Comparison of ENCODE assay signal across 11 mouse cellular contexts in genomic region chr13:24599631-24600041, GRCm38 (mm10). TPM values are rescaled to one million over a fixed set of nuclear protein-coding genes. Genes with fewer than 3 reads are reported as not detected.
A peak's percentile ranks its signal among the peaks of the same experiment; 100 is the strongest.
DNase-seq lines count a peak whose midpoint lies in the region; ATAC-seq and TF ChIP-seq lines count a peak whose summit lies in the region.
"Had no signal": no experiment of that assay in that cellular context is flagged by ENCODE, and none has a peak within 500 bp of the region (broad histone marks: within the 10 kb centered on the region; RNA-seq: fewer than 3 reads in every experiment).

No protein-coding gene starts in this region.

- H3K4me1 ChIP-seq in bone marrow macrophage, adult 2 months (ENCODE audit: control insufficient read depth, insufficient read depth, low read length), result peaks cover 11% of the 10 kb centered on the region
- H3K4me1 ChIP-seq in megakaryocyte, embryonic 14.5 days, result peaks cover 90% of the 10 kb centered on the region
- peaks cover 7% of the 10 kb centered on the region for H3K4me1 ChIP-seq in hindbrain, embryonic 16.5 days (ENCODE audit: control insufficient read depth, insufficient read depth, low read depth, low read length)

- no peaks in the 10 kb centered on the region for H3K27me3 ChIP-seq in megakaryocyte, embryonic 14.5 days (replicated peaks)
- H3K27me3 ChIP-seq in hindbrain, embryonic 16.5 days (replicated peaks; ENCODE audit: control insufficient read depth, insufficient read depth, low read length), result no peaks in the 10 kb centered on the region

- H3K4me2 ChIP-seq in hindbrain, embryonic 16.5 days (ENCODE audit: low read length), result no peak overlapping the region

- WGBS in hindbrain, embryonic 16.5 days, result 85% methylated on average over 11 of the region's 11 CpGs

- H3K9ac ChIP-seq in hindbrain, embryonic 16.5 days (ENCODE audit: low read depth, low read length), result no peak overlapping the region

- no peak overlapping the region for H3K27ac ChIP-seq in bone marrow macrophage, adult 2 months (ENCODE audit: insufficient read depth, low read depth, low read length)
- H3K27ac ChIP-seq in hindbrain, embryonic 16.5 days (ENCODE audit: low read depth, low read length), result no peak overlapping the region

- H3K36me3 ChIP-seq in megakaryocyte, embryonic 14.5 days (replicated peaks; ENCODE audit: low read length), result peaks cover 75% of the 10 kb centered on the region
- H3K36me3 ChIP-seq in hindbrain, embryonic 16.5 days (ENCODE audit: control insufficient read depth, insufficient read depth, low read length), result no peaks in the 10 kb centered on the region

- peak; percentile 59 to 78 for DNase-seq in spleen, postnatal 4 days (ENCODE audit: low spot score in 2 of 2)
- DNase-seq in cerebellum, adult 9-10 months, result no peak
- no peak for DNase-seq in kidney, postnatal 4 days
- DNase-seq in right cerebral cortex, postnatal 36 days (ENCODE audit: low spot score in 2 of 2), result no peak
- DNase-seq: adrenal gland, postnatal 36 days; cerebellum, postnatal 25 days; layer of hippocampus, postnatal 36 days had no signal

- peaks cover 6% of the 10 kb centered on the region for H3K9me3 ChIP-seq in megakaryocyte, embryonic 14.5 days
- H3K9me3 ChIP-seq in hindbrain, embryonic 16.5 days (ENCODE audit: control insufficient read depth, low read length), result no peaks in the 10 kb centered on the region

- peak overlapping the region; percentile 34; the same call in 1 of the 2 replicates for H3K4me3 ChIP-seq in bone marrow macrophage, adult 2 months (ENCODE audit: insufficient read depth, low read length)
- peak overlapping the region; percentile 66 for H3K4me3 ChIP-seq in megakaryocyte, embryonic 14.5 days (replicated peaks)
- no peak overlapping the region for H3K4me3 ChIP-seq in hindbrain, embryonic 16.5 days (ENCODE audit: low read length)

- no peak for TF ChIP-seq CTCF in bone marrow macrophage, adult 2 months (IDR thresholded peaks at IDR 0.05; ENCODE audit: low read depth, low read length)

- TF ChIP-seq POLR2A in bone marrow macrophage, adult 2 months (IDR thresholded peaks at IDR 0.05; ENCODE audit: borderline replicate concordance, low read depth, low read length), result no peak

- peak; percentile 82 for ATAC-seq in CD4-positive, CD25-positive, alpha-beta regulatory T cell, adult 4 months
- no peak for ATAC-seq in hindbrain, embryonic 16.5 days

RNA-seq across cellular contexts. Expression of gene Ripor2, which starts 17.6 kb away (rescaled TPM):
- 100 to 1,000 TPM; 228 to 281 TPM for polyA plus RNA-seq in CD4-positive, CD25-positive, alpha-beta regulatory T cell, adult 4 months (2017; shearing (Covaris generic))
- 0.46 and 1.2 TPM in 2 replicates for polyA plus RNA-seq in bone marrow macrophage, adult 2 months (2012; ENCODE audit: insufficient read depth, insufficient read length, missing spikeins)
- 8.1 and 12.6 TPM in 2 replicates for polyA plus RNA-seq in megakaryocyte, embryonic 14.5 days (2012; ENCODE audit: insufficient read depth, low replicate concordance)
- polyA plus RNA-seq in hindbrain, embryonic 16.5 days (2015; fragmentation: Nextera tagmentation; extraction: Ambion mirVana), result 19.1 and 22.8 TPM in 2 replicates

Comparison
In these comparisons a context has a peak if more than half of its experiments do, and no peak if none do; other contexts are left out.
1. DNase-seq: peak in spleen, postnatal 4 days (2 of 2); none in cerebellum, adult 9-10 months (single experiment), kidney, postnatal 4 days (0 of 2) and right cerebral cortex, postnatal 36 days (0 of 2).